Mouse (Mus musculus): ENCODE results near the gene Eif4h. TPM values are rescaled to one million over a fixed set of nuclear protein-coding genes. Genes with fewer than 3 reads are reported as not detected.

Gene Eif4h
- total RNA-seq, 1 experiment: 322 TPM

- DNase-seq (ENCODE audit: low read depth, low spot score): no peak
- H3K4me3 ChIP-seq (ENCODE audit: insufficient read depth in 1 of 2, low read depth in 1 of 2, low read length in 2 of 2, poor library complexity in 1 of 2, severe bottlenecking in 1 of 2): no peak overlapping the region
- in situ Hi-C loops (cut with MboI; ENCODE audit: low sequenced_read_pairs in 2 of 2, unreplicated experiment in 2 of 2): no loop called here
These were observed 25.0 kb downstream of the Eif4h start for GRCm38 (mm10) chr5:134614296-134614695.

GRCm38 (mm10) chr5:134613727-134614126 lies 25.6 kb downstream of the Eif4h start:
- Histone ChIP-seq H3K9me3 (ENCODE audit: control insufficient read depth, insufficient read depth, low read depth, low read length) (no peaks in the 10 kb centered on the region), H3K36me3 (ENCODE audit: control insufficient read depth, insufficient read depth, low read length, poor library complexity, severe bottlenecking) (no peaks in the 10 kb centered on the region), H3K4me1 (ENCODE audit: control insufficient read depth in 2 of 2, insufficient read depth in 2 of 2, low read length in 2 of 2, poor library complexity in 1 of 2) (peaks cover 0 to 9% of the 10 kb centered on the region in 2 experiments; a peak in 2 of 4 replicates), H3K9ac (ENCODE audit: insufficient read depth, low read depth, low read length, poor library complexity, severe bottlenecking) (no peak overlapping the region), H3K4me3 (ENCODE audit: insufficient read depth in 1 of 2, low read depth in 1 of 2, low read length in 2 of 2, poor library complexity in 1 of 2, severe bottlenecking in 1 of 2) (no peak overlapping the region), H3K27ac (ENCODE audit: insufficient read depth, low read depth, low read length, poor library complexity, severe bottlenecking) (no peak overlapping the region; the same call in 1 of the 2 replicates)
- DNase-seq (ENCODE audit: low read depth, low spot score): no peak
- TF ChIP-seq ZNF384 (IDR thresholded peaks at IDR 0.05; ENCODE audit: low read depth, low read length): no peak
- no peak for TF ChIP-seq HCFC1 (IDR thresholded peaks at IDR 0.05; ENCODE audit: borderline replicate concordance, insufficient read depth, low read length)
- TF ChIP-seq CHD2 (IDR thresholded peaks at IDR 0.05; ENCODE audit: low read depth, low read length): no peak
- no peak for TF ChIP-seq MAFK (IDR thresholded peaks at IDR 0.05; ENCODE audit: insufficient read depth, low read depth, low read length)
- no peak for TF ChIP-seq ZC3H11A (IDR thresholded peaks at IDR 0.05; ENCODE audit: borderline replicate concordance, low read depth, low read length)
- in situ Hi-C loops (cut with MboI; ENCODE audit: low sequenced_read_pairs in 2 of 2, unreplicated experiment in 2 of 2): no loop called here

More at GRCm38 (mm10) chr5:134614296-134614695, 25.0 kb downstream of the Eif4h start:
- H3K4me1 ChIP-seq (ENCODE audit: control insufficient read depth in 2 of 2, insufficient read depth in 2 of 2, low read length in 2 of 2, poor library complexity in 1 of 2): peaks cover 0 to 9% of the 10 kb centered on the region in 2 experiments; a peak in 2 of 4 replicates
- TF ChIP-seq ZC3H11A (IDR thresholded peaks at IDR 0.05; ENCODE audit: borderline replicate concordance, low read depth, low read length) (no peak), CHD2 (IDR thresholded peaks at IDR 0.05; ENCODE audit: low read depth, low read length) (no peak), HCFC1 (IDR thresholded peaks at IDR 0.05; ENCODE audit: borderline replicate concordance, insufficient read depth, low read length) (no peak), MAFK (IDR thresholded peaks at IDR 0.05; ENCODE audit: insufficient read depth, low read depth, low read length) (no peak), ZNF384 (IDR thresholded peaks at IDR 0.05; ENCODE audit: low read depth, low read length) (no peak)
- H3K9me3 ChIP-seq (ENCODE audit: control insufficient read depth, insufficient read depth, low read depth, low read length): no peaks in the 10 kb centered on the region
- no peak overlapping the region for H3K27ac ChIP-seq (ENCODE audit: insufficient read depth, low read depth, low read length, poor library complexity, severe bottlenecking)
- H3K9ac ChIP-seq (ENCODE audit: insufficient read depth, low read depth, low read length, poor library complexity, severe bottlenecking): no peak overlapping the region
- peaks cover 3% of the 10 kb centered on the region for H3K36me3 ChIP-seq (ENCODE audit: control insufficient read depth, insufficient read depth, low read length, poor library complexity, severe bottlenecking)

- no peak for DNase-seq (ENCODE audit: low read depth, low spot score)
- in situ Hi-C loops (cut with MboI; ENCODE audit: low sequenced_read_pairs in 2 of 2, unreplicated experiment in 2 of 2): no loop called here
- Histone ChIP-seq H3K9ac (ENCODE audit: insufficient read depth, low read depth, low read length, poor library complexity, severe bottlenecking) (no peak overlapping the region), H3K4me3 (ENCODE audit: insufficient read depth in 1 of 2, low read depth in 1 of 2, low read length in 2 of 2, poor library complexity in 1 of 2, severe bottlenecking in 1 of 2) (no peak overlapping the region), H3K9me3 (ENCODE audit: control insufficient read depth, insufficient read depth, low read depth, low read length) (no peaks in the 10 kb centered on the region), H3K36me3 (ENCODE audit: control insufficient read depth, insufficient read depth, low read length, poor library complexity, severe bottlenecking) (no peaks in the 10 kb centered on the region), H3K27ac (ENCODE audit: insufficient read depth, low read depth, low read length, poor library complexity, severe bottlenecking) (no peak overlapping the region), H3K4me1 (ENCODE audit: control insufficient read depth in 2 of 2, insufficient read depth in 2 of 2, low read length in 2 of 2, poor library complexity in 1 of 2) (peaks cover 0 to 9% of the 10 kb centered on the region in 2 experiments; a peak in 2 of 4 replicates)
- TF ChIP-seq ZC3H11A (IDR thresholded peaks at IDR 0.05; ENCODE audit: borderline replicate concordance, low read depth, low read length) (no peak), ZNF384 (IDR thresholded peaks at IDR 0.05; ENCODE audit: low read depth, low read length) (no peak), MAFK (IDR thresholded peaks at IDR 0.05; ENCODE audit: insufficient read depth, low read depth, low read length) (no peak), HCFC1 (IDR thresholded peaks at IDR 0.05; ENCODE audit: borderline replicate concordance, insufficient read depth, low read length) (no peak), CHD2 (IDR thresholded peaks at IDR 0.05; ENCODE audit: low read depth, low read length) (no peak)
These were observed 27.3 kb downstream of the Eif4h start for GRCm38 (mm10) chr5:134611810-134612521.

GRCm38 (mm10) chr5:134609916-134610643 lies 29.2 kb downstream of the Eif4h start:
- Histone ChIP-seq H3K27ac (ENCODE audit: insufficient read depth, low read depth, low read length, poor library complexity, severe bottlenecking) (peak overlapping the region; percentile 6; the same call in 1 of the 2 replicates), H3K9me3 (ENCODE audit: control insufficient read depth, insufficient read depth, low read depth, low read length) (no peaks in the 10 kb centered on the region), H3K9ac (ENCODE audit: insufficient read depth, low read depth, low read length, poor library complexity, severe bottlenecking) (peak overlapping the region; percentile 30; the same call in 1 of the 2 replicates), H3K4me3 (ENCODE audit: insufficient read depth in 1 of 2, low read depth in 1 of 2, low read length in 2 of 2, poor library complexity in 1 of 2, severe bottlenecking in 1 of 2) (no peak overlapping the region), H3K36me3 (ENCODE audit: control insufficient read depth, insufficient read depth, low read length, poor library complexity, severe bottlenecking) (no peaks in the 10 kb centered on the region), H3K4me1 (ENCODE audit: control insufficient read depth in 2 of 2, insufficient read depth in 2 of 2, low read length in 2 of 2, poor library complexity in 1 of 2) (peaks cover 0 to 9% of the 10 kb centered on the region in 2 experiments; a peak in 2 of 4 replicates)
- no peak for TF ChIP-seq ZNF384 (IDR thresholded peaks at IDR 0.05; ENCODE audit: low read depth, low read length)
- no peak for TF ChIP-seq CHD2 (IDR thresholded peaks at IDR 0.05; ENCODE audit: low read depth, low read length)
- TF ChIP-seq HCFC1 (IDR thresholded peaks at IDR 0.05; ENCODE audit: borderline replicate concordance, insufficient read depth, low read length): no peak
- TF ChIP-seq MAFK (IDR thresholded peaks at IDR 0.05; ENCODE audit: insufficient read depth, low read depth, low read length): no peak
- TF ChIP-seq ZC3H11A (IDR thresholded peaks at IDR 0.05; ENCODE audit: borderline replicate concordance, low read depth, low read length): no peak
- in situ Hi-C loops (cut with MboI; ENCODE audit: low sequenced_read_pairs in 2 of 2, unreplicated experiment in 2 of 2): no loop called here
- DNase-seq (ENCODE audit: low read depth, low spot score): no peak
